24 mouse cellular contexts compared by ENCODE assay signal in genomic region chr8:25384591-25384990, GRCm38 (mm10).
DNase-seq lines count a peak whose midpoint lies in the region; ATAC-seq and TF ChIP-seq lines count a peak whose summit lies in the region.
"Had no signal": no experiment of that assay in that cellular context is flagged by ENCODE, and none has a peak within 500 bp of the region (broad histone marks: within the 10 kb centered on the region; RNA-seq: fewer than 3 reads in every experiment).

No protein-coding gene starts in this region.

- 77% methylated on average over 2 of the region's 2 CpGs for WGBS in hindbrain, embryonic 14.5 days

- peak; percentile 54 for DNase-seq in Muller cell, postnatal 12 days (ENCODE audit: inconsistent ontology term)
- peak; percentile 43 for DNase-seq in R1 (ENCODE audit: low read depth, low spot score)
- DNase-seq in ZHBTc4 (ENCODE audit: low read depth, low spot score) = peak; percentile 56
- no peak for DNase-seq in kidney, adult 8-10 months
- DNase-seq in hindbrain, embryonic 14.5 days (ENCODE audit: low spot score) = no peak
- no peak for DNase-seq in gastrocnemius, adult 2 months
- DNase-seq: adrenal gland, adult 2 months; adrenal gland, adult 8-10 months; adrenal gland, postnatal 10 days; adrenal gland, postnatal 14 days; adrenal gland, postnatal 25 days; adrenal gland, postnatal 36 days; B cell, adult 2 months; cerebellum, adult 11 months; cerebellum, adult 11-12 months; cerebellum, adult 18-20 months; cerebellum, adult 2 months; cerebellum, adult 8-10 months; cerebellum, adult 9-10 months had no signal

- intact Hi-C loops in gastrocnemius, adult 2 months (cut with DNase I) = no loop called here

- H3K4me3 ChIP-seq in hindbrain, embryonic 14.5 days (replicated peaks; ENCODE audit: low read length) = no peak overlapping the region
- H3K4me3 ChIP-seq in gastrocnemius, adult 2 months = no peak overlapping the region

- no peaks in the 10 kb centered on the region for H3K36me3 ChIP-seq in hindbrain, embryonic 14.5 days (replicated peaks; ENCODE audit: control insufficient read depth, insufficient read depth)
- H3K36me3 ChIP-seq: G1E had no signal

- H3K4me1 ChIP-seq in hindbrain, embryonic 14.5 days (replicated peaks; ENCODE audit: control insufficient read depth, insufficient read depth, low read length) = peaks cover 9% of the 10 kb centered on the region

- H3K4me2 ChIP-seq in hindbrain, embryonic 14.5 days (replicated peaks) = no peak overlapping the region

- no peaks in the 10 kb centered on the region for H3K27me3 ChIP-seq in hindbrain, embryonic 14.5 days (ENCODE audit: control insufficient read depth, insufficient read depth, low read length)
- H3K27me3 ChIP-seq: CH12.LX, Patski had no signal

- ATAC-seq in hindbrain, embryonic 14.5 days (ENCODE audit: low FRiP score) = no peak
- ATAC-seq: activated CD4-positive, CD25-positive, alpha-beta regulatory T cell, adult 4 months; CD4-positive, CD25-positive, alpha-beta regulatory T cell, adult 4 months; Patski had no signal

- no peak overlapping the region for H3K27ac ChIP-seq in hindbrain, embryonic 14.5 days
- H3K27ac ChIP-seq in gastrocnemius, adult 2 months = no peak overlapping the region

- H3K9me3 ChIP-seq in hindbrain, embryonic 14.5 days (ENCODE audit: control insufficient read depth, low read length) = no peaks in the 10 kb centered on the region
- H3K9me3 ChIP-seq: G1E had no signal

- TF ChIP-seq CTCF in gastrocnemius, adult 2 months (IDR thresholded peaks at IDR 0.05) = no peak

- no peak overlapping the region for H3K9ac ChIP-seq in hindbrain, embryonic 14.5 days

Comparison
In these comparisons a context has a peak if more than half of its experiments do, and no peak if none do; other contexts are left out.
1. DNase-seq: peak in Muller cell, postnatal 12 days (single experiment), R1 (single experiment) and ZHBTc4 (single experiment); none in kidney, adult 8-10 months (0 of 2), hindbrain, embryonic 14.5 days (single experiment) and gastrocnemius, adult 2 months (single experiment).